Mouse (Mus musculus) intestine, postnatal 0 days (tissue): ENCODE measurements around the gene Gtf2a2. TPM values are rescaled to one million over a fixed set of nuclear protein-coding genes. Genes with fewer than 3 reads are reported as not detected.

Experiments
- ATAC-seq: fragments of 200-750 bp; cut with Nextera tagmentation; 2 replicates; pipeline ENCODE4 v1.8.0; 2017; ENCODE audit warnings: mild to moderate bottlenecking, moderate TSS enrichment, moderate library complexity
- H3K27ac ChIP-seq: fragments of 300-500 bp; sonication (generic); 2 replicates; pipeline ENCODE4 v1.5.1; 2014; ENCODE audit warnings: mild to moderate bottlenecking, low read depth, low read length, moderate library complexity
- H3K27me3 ChIP-seq: fragments of 300-500 bp; sonication (generic); replicated peaks from 2 replicates; pipeline ENCODE4 v1.6.1; 2014; ENCODE audit warnings: low read length, mixed read lengths; ENCODE audit not compliant: control insufficient read depth, insufficient read depth
- H3K36me3 ChIP-seq: fragments of 300-500 bp; sonication (generic); 2 replicates; pipeline ENCODE4 v1.6.1; 2014; ENCODE audit warnings: mild to moderate bottlenecking, moderate library complexity; ENCODE audit not compliant: control insufficient read depth, insufficient read depth
- H3K4me1 ChIP-seq: fragments of 300-500 bp; sonication (generic); replicated peaks from 2 replicates; pipeline ENCODE4 v1.6.1; 2014; ENCODE audit warnings: antibody characterized with exemption, low read length, mixed read lengths; ENCODE audit not compliant: control insufficient read depth, insufficient read depth
- H3K4me2 ChIP-seq: fragments of 300-500 bp; sonication (generic); replicated peaks from 2 replicates; pipeline ENCODE4 v1.6.1; 2014; ENCODE audit warnings: low read depth, mild to moderate bottlenecking, moderate library complexity
- H3K4me3 ChIP-seq: fragments of 300-500 bp; sonication (generic); 2 replicates; pipeline ENCODE4 v1.5.1; 2014; ENCODE audit warnings: low read depth, low read length
- H3K9ac ChIP-seq: fragments of 300-500 bp; sonication (generic); 2 replicates; pipeline ENCODE4 v1.6.1; 2014; ENCODE audit warnings: mild to moderate bottlenecking, low read depth, low read length
- H3K9me3 ChIP-seq: fragments of 300-500 bp; sonication (generic); 2 replicates; pipeline ENCODE4 v1.6.1; 2016; ENCODE audit warnings: mixed run types; ENCODE audit not compliant: control insufficient read depth
- CTCF ChIP-seq: sonication (generic); IDR thresholded peaks from 2 replicates; pipeline ENCODE4 v1.5.1; 2016; ENCODE audit warnings: low read depth, mild to moderate bottlenecking, control low read depth, antibody characterized with exemption, moderate library complexity
- WGBS: fragments of 180-500 bp; shearing (Covaris S2); extraction: QIAGEN DNeasy Blood & Tissue Kit; methylation state at CpG from one replicate; pipeline ENCODE4 v1.1.7; 2014; 5-methylcytosine and 5-hydroxymethylcytosine counted together
- polyA plus RNA-seq: library from polyadenylated mRNA; unstranded; fragments of >200 nt; fragmentation: Nextera tagmentation; extraction: Ambion mirVana; gene quantifications from 2 replicates; pipeline ENCODE4 v1.2.1, GENCODE M21; 2015

The Gtf2a2 gene
- polyA plus RNA-seq, 1 experiment from 2014 or later, result 127 TPM

DNA sequence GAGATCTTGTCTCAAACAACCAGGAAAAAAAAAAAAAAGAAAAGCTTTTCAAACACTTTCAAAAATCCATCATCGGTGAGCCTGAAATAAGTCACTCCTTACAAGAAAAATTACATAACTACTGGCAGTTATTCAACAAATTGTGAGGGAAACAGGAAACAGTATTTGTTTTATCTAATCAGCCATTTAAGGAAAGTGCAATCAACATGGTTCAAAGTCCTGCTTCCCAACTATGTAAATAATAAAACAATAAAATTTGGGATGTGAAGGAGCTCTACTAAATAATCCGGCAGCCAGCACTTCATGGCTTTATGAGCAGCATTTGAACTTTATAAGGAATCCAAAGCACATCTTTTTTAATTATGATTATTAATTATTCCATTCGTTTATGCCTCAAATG, 49.7 kb downstream of the Gtf2a2 start:
- H3K9me3 ChIP-seq, result no peaks in the 10 kb centered on the region
- H3K27ac ChIP-seq, result no peak overlapping the region
- H3K9ac ChIP-seq, result no peak overlapping the region
- no peaks in the 10 kb centered on the region; the same call in 1 of the 2 replicates for H3K27me3 ChIP-seq
- no peak for TF ChIP-seq CTCF
- peak; percentile 53; the same call in 1 of the 2 replicates for ATAC-seq
- no peaks in the 10 kb centered on the region for H3K4me1 ChIP-seq
- no peak overlapping the region for H3K4me2 ChIP-seq
- WGBS, result 24% methylated on average over 3 of the region's 3 CpGs
- no peak overlapping the region for H3K4me3 ChIP-seq
- H3K36me3 ChIP-seq, result no peaks in the 10 kb centered on the region

DNA sequence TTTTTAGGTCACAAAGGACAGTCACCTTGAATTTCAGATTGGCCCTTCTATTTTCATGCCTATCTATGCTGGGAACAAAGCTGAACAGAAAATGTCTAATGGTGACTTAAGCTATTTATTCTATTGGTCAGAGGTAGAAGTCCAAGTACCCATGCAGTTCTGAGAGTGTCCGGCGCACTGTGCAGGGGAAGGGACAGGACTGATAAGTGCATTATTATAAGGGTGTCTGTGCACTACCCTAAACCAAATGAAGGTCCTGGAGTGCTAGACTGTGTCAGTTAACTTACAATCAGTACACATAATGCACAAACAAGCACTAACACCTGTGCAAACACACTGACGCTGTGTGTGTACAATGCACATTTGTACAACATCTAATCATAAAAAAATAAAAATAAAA, 55.1 kb downstream of the Gtf2a2 start:
- Histone ChIP-seq H3K9ac (no peak overlapping the region), H3K4me3 (no peak overlapping the region), H3K9me3 (no peaks in the 10 kb centered on the region), H3K27me3 (peaks cover 3% of the 10 kb centered on the region; the same call in 1 of the 2 replicates), H3K4me2 (no peak overlapping the region), H3K36me3 (no peaks in the 10 kb centered on the region), H3K27ac (no peak overlapping the region), H3K4me1 (no peaks in the 10 kb centered on the region)
- ATAC-seq, result no peak
- WGBS, result 67% methylated on average over 3 of the region's 3 CpGs
- TF ChIP-seq CTCF, result no peak

DNA sequence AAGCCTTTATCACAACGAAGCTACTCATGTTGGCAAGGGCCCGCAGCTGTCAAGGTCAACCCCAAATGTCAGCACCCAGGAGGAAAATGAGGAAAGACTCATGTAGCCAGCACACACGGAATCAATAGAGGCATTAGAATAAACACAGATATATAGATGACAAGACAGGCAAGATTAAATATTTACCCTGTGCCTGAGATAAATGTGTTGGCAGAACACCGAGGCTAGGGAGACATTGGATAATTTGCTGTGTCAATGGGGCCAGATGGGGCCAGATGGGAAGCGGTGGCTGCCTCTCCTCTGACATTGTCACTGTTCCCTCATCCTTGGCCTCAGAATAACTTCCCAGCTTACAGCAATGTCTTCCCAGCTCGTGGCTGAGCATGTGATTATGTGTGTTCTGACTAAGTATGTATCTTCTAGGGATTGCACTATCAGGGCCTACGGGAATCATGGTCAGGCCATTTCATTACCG, 57.6 kb downstream of the Gtf2a2 start:
- no peaks in the 10 kb centered on the region for H3K9me3 ChIP-seq
- ATAC-seq, result peak; percentile 75

DNA sequence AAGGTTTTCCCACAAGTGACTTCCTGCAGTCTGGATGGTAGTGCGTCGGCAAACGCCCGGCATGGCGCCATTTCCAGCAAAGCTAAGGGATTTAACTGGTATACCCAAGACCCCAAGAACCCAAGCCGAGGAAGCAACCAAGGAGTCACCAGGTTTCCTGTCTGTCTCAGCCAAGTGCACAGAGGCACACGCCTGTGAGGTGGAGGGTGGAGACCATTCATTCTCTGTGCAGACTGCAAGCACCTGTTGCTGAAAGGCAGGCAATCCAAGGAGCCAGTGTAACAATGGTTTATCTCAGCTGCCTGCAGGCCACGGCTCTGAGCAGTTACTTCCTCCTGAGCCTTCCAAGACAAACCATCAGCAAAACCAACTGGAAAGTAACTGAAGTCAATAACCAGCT, 60.0 kb downstream of the Gtf2a2 start:
- no peak overlapping the region for H3K4me3 ChIP-seq
- H3K4me2 ChIP-seq, result no peak overlapping the region
- no peaks in the 10 kb centered on the region for H3K36me3 ChIP-seq
- ATAC-seq, result no peak
- 72% methylated on average over 8 of the region's 8 CpGs for WGBS
- TF ChIP-seq CTCF, result no peak
- H3K9ac ChIP-seq, result no peak overlapping the region
- H3K9me3 ChIP-seq, result no peaks in the 10 kb centered on the region
- no peaks in the 10 kb centered on the region for H3K4me1 ChIP-seq
- H3K27ac ChIP-seq, result no peak overlapping the region
- peaks cover 3% of the 10 kb centered on the region; the same call in 1 of the 2 replicates for H3K27me3 ChIP-seq

More for the DNA sequence above, 57.6 kb downstream of the Gtf2a2 start:
- Histone ChIP-seq H3K27me3 (peaks cover 3% of the 10 kb centered on the region; the same call in 1 of the 2 replicates), H3K27ac (no peak overlapping the region), H3K4me1 (no peaks in the 10 kb centered on the region), H3K36me3 (no peaks in the 10 kb centered on the region), H3K4me2 (no peak overlapping the region), H3K9ac (no peak overlapping the region), H3K4me3 (no peak overlapping the region)
- no peak for TF ChIP-seq CTCF
- WGBS, result 18% methylated on average over 8 of the region's 8 CpGs

Other genes starting within 250 kb of the Gtf2a2 start
- 38.0 and 38.7 TPM in 2 replicates for gene Bnip2, start 23.1 kb upstream of the Gtf2a2 start, polyA plus RNA-seq
- 11.0 and 11.1 TPM in 2 replicates for gene Gcnt3, start 25.5 kb downstream of the Gtf2a2 start, polyA plus RNA-seq
- 0.83 and 0.92 TPM in 2 replicates for gene Fam81a, start 130.0 kb downstream of the Gtf2a2 start, polyA plus RNA-seq
- gene Myo1e, start 194.8 kb downstream of the Gtf2a2 start, polyA plus RNA-seq, result 15.2 and 16.2 TPM in 2 replicates